Mouse (Mus musculus): ENCODE measurements around the gene Mad2l2.
A peak's percentile ranks its signal among the peaks of the same experiment; 100 is the strongest.

Mad2l2 gene

GRCm38 (mm10) chr4:148149540-148149939 lies 19.4 kb downstream of the Mad2l2 start:
- DNase-seq: peak; percentile 58 to 76

GRCm38 (mm10) chr4:148150242-148150641 lies 20.1 kb downstream of the Mad2l2 start:
- DNase-seq: no peak

GRCm38 (mm10) chr4:148150953-148151266 lies 20.7 kb downstream of the Mad2l2 start:
- no peak for DNase-seq

- DNase-seq: peak; percentile 90 to 92
Measured at GRCm38 (mm10) chr4:148151267-148152168, 21.3 kb downstream of the Mad2l2 start, which contains the start of gene Fbxo6. Fbxo6 (minus strand) TSS chr4:148152140.

- no peak for DNase-seq
Measured at GRCm38 (mm10) chr4:148152547-148152946, 22.4 kb downstream of the Mad2l2 start.

- DNase-seq: no peak
Measured at GRCm38 (mm10) chr4:148154006-148154405, 23.8 kb downstream of the Mad2l2 start.

- DNase-seq: no peak
Measured at GRCm38 (mm10) chr4:148154982-148155381, 24.8 kb downstream of the Mad2l2 start.

GRCm38 (mm10) chr4:148158436-148159348 lies 28.5 kb downstream of the Mad2l2 start:
- no peak for DNase-seq

GRCm38 (mm10) chr4:148159544-148160435 lies 29.6 kb downstream of the Mad2l2 start:
- peak; percentile 95 to 96 for DNase-seq

GRCm38 (mm10) chr4:148160436-148161390 lies 30.5 kb downstream of the Mad2l2 start, which contains the start of the genes Fbxo44 and Fbxo2:
Fbxo44 (minus strand) TSS chr4:148160482.
Fbxo2 (plus strand) TSS chr4:148160621.
- DNase-seq: no peak

- DNase-seq: peak; percentile 89 to 92
Measured at GRCm38 (mm10) chr4:148164002-148164439, 33.8 kb downstream of the Mad2l2 start.

GRCm38 (mm10) chr4:148164461-148164860 lies 34.3 kb downstream of the Mad2l2 start:
- DNase-seq: no peak

GRCm38 (mm10) chr4:148165551-148165950 lies 35.4 kb downstream of the Mad2l2 start:
- DNase-seq: no peak

GRCm38 (mm10) chr4:148166431-148166830 lies 36.2 kb downstream of the Mad2l2 start:
- DNase-seq: no peak

GRCm38 (mm10) chr4:148166986-148167385 lies 36.8 kb downstream of the Mad2l2 start:
- DNase-seq: peak; percentile 56 to 72

GRCm38 (mm10) chr4:148168287-148168686 lies 38.1 kb downstream of the Mad2l2 start:
- peak; percentile 39 to 59 for DNase-seq

GRCm38 (mm10) chr4:148169586-148169985 lies 39.4 kb downstream of the Mad2l2 start:
- no peak for DNase-seq

GRCm38 (mm10) chr4:148170842-148171241 lies 40.7 kb downstream of the Mad2l2 start:
- no peak for DNase-seq

- DNase-seq: no peak
Measured at GRCm38 (mm10) chr4:148171261-148171660, 41.1 kb downstream of the Mad2l2 start.

- DNase-seq: no peak
Measured at GRCm38 (mm10) chr4:148173811-148174494, 43.8 kb downstream of the Mad2l2 start.
